In the genomic region with DNA sequence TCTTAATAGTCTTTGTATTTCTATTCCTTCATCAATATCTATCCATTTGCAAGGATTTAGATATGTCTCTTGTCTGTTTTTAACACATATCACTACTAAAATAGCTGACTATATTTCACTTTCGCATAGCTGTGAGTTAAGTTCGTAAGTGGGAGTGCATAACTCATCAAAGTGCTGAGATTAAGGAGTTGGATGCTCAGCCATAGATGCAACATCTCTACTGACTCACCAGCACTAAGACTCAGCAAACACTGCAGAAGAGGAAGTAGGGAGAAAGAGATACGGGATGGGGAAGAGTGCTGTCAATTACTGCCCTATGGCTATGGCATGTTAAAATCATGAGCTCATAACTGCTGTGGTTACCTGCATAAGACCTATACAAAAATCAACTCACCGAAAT, we compare ENCODE assay signal across 27 mouse cellular contexts. TPM values are rescaled to one million over a fixed set of nuclear protein-coding genes. Genes with fewer than 3 reads are reported as not detected.
"Had no signal": no experiment of that assay in that cellular context is flagged by ENCODE, and none has a peak within 500 bp of the region (broad histone marks: within the 10 kb centered on the region; RNA-seq: fewer than 3 reads in every experiment).

No protein-coding gene starts in this region.

- H3K4me3 ChIP-seq: heart, adult 2 months; heart, embryonic 13.5 days; heart, embryonic 15.5 days; kidney, embryonic 15.5 days; limb, embryonic 13.5 days; limb, embryonic 15.5 days; liver, embryonic 12.5 days had no signal

- H3K9me3 ChIP-seq: heart, embryonic 13.5 days; heart, embryonic 15.5 days; kidney, embryonic 15.5 days; limb, embryonic 13.5 days; limb, embryonic 15.5 days; liver, embryonic 12.5 days had no signal

- H3K27ac ChIP-seq: heart, adult 2 months; heart, embryonic 13.5 days; heart, embryonic 15.5 days; hindbrain, embryonic 14.5 days; hindbrain, postnatal 0 days; kidney, embryonic 15.5 days; kidney, postnatal 0 days; limb, embryonic 13.5 days; limb, embryonic 15.5 days; liver, embryonic 12.5 days; liver, embryonic 14.5 days had no signal

- H3K9ac ChIP-seq: heart, embryonic 13.5 days; heart, embryonic 15.5 days; hindbrain, embryonic 14.5 days; kidney, embryonic 15.5 days; limb, embryonic 13.5 days; limb, embryonic 15.5 days; liver, embryonic 12.5 days; liver, embryonic 14.5 days had no signal

- H3K27me3 ChIP-seq: heart, embryonic 13.5 days; heart, embryonic 15.5 days; kidney, embryonic 15.5 days; limb, embryonic 13.5 days; limb, embryonic 15.5 days; liver, embryonic 12.5 days had no signal

- DNase-seq: gastrocnemius, postnatal 14 days; gastrocnemius, postnatal 36 days; heart, adult 11 months; heart, adult 2 months; heart, postnatal 14 days; heart, postnatal 36 days; kidney, adult 11 months; kidney, adult 2 months; kidney, adult 9 months; kidney, postnatal 14 days; kidney, postnatal 36 days; layer of hippocampus, adult 9-11 months; layer of hippocampus, postnatal 36 days; left cerebral cortex, postnatal 4 days had no signal

- ATAC-seq: hindbrain, postnatal 0 days; intestine, embryonic 16.5 days; liver, embryonic 12.5 days had no signal

- H3K36me3 ChIP-seq: heart, embryonic 13.5 days; heart, embryonic 15.5 days; kidney, embryonic 15.5 days; limb, embryonic 13.5 days; limb, embryonic 15.5 days; liver, embryonic 12.5 days had no signal

- H3K4me1 ChIP-seq: heart, embryonic 13.5 days; heart, embryonic 15.5 days; kidney, embryonic 15.5 days; limb, embryonic 13.5 days; liver, embryonic 12.5 days had no signal

- H3K4me2 ChIP-seq: heart, embryonic 11.5 days; heart, embryonic 13.5 days; heart, embryonic 15.5 days; hindbrain, embryonic 14.5 days; kidney, embryonic 15.5 days; limb, embryonic 13.5 days; limb, embryonic 15.5 days; liver, embryonic 12.5 days had no signal

RNA-seq across cellular contexts. Expression of gene Gria2, which starts 29.4 kb away (rescaled TPM):
- polyA plus RNA-seq: heart, adult 2 months; liver, adult 2 months; liver, embryonic 12.5 days had no signal
